Mouse (Mus musculus) lung, postnatal 10 days (tissue): ENCODE measurements at regions not wholly inside any gene's neighbourhood (a gene's known extent, or its start where the extent isn't known, plus 50 kb on each side); places are given as distances from the start of the nearest gene placed in this dataset.

Experiments used
- DNase-seq: peaks from one replicate; pipeline ENCODE4 v3.0.0; 2021

DNA sequence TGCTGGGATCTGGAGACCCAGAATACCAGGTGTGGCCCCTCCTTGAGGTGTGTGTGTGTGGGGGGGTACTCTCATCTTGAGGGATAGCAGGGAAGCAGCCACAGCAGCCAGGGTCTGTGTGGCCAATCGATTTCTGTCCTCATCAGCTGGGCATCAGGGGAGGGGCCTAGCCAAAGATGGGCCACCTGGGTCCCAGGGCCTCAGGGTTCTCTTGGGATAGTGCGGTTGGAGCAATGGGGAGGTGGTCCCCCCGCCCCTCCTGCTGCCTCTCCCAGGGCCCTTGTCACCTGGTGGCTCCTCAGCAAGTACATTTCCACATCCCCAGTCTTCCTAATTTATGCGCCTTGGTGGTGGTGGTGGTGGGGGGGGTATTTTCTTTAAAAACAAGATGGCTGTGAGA, 55.4 kb downstream of the Uncx start:
- no peak for DNase-seq

DNA sequence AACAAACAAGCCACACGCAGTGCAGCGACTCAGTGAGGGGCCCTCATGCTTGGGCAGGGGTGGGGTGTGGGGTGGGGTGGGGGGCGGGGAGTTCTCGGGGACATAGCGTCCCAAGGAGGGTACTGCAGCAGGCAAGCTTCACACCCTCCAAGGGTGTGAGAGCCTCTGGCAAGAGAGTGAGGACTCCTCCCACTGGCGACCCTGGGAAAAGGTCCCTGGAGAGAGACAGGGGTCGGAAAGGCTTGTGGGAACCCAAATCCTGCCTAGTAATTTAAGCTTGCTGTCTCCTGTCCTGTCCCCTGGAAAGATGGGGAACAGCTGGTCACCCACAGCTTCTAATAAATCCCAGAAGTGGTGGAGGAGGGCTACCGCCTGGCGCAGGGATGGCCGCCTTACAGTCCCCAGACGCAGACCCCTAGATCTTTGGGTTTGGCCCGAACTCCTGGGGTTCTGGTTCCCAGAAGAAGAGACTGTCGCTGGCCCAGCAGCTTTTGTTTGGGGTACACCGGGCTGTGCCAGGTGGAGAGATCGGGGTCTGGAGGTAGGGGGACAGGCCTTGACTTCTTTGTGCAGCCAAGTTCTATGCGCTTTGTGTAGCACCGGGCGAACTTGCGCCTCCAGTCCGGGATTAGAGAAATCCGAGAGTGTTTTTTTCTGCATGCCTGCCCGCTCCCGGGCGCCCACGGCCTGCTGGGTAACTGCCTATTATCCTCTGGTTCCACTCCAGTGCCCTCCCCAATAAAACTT, 56.1 kb downstream of the Uncx start:
- DNase-seq: peak; percentile 54

DNA sequence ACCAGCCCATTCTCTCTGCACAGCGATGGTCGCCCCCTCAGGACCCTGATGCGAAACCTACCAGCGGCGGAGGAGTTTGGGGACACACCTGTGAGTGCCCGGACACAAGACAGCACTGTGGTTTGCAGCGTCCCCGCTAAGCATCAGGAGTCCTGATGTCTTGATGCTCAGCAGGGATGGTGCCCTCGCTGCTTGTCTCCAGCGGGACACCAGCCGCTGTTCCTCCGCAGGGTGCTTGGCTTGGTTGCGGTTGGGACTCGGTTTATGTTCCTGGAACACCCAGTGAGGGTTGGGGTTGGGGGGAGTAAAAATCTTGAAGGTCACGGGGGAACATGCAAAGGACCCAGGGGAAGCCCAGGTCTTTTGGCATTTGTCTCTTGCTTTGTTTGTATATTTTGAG, 56.9 kb downstream of the Uncx start:
- no peak for DNase-seq

DNA sequence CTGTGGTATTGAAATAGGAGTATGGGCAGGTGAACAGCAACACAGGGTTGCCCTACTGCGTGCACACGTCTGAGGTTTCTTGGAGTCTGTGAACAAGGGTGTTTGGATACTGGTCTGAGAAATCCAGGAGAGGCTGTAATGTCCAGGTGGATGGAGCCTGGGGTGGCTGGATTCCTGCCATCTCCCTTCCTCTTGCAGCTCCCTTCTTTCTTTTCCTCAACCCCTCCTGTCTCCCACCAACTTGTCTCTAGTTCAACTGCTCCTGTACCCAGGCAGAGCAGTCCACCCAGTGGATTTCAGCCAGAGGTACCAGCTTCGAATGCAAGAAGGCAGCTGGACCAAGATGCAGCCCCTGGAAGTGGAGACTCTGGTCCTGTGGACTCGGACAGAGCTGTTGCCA, 59.6 kb downstream of the Uncx start:
- DNase-seq: no peak

DNA sequence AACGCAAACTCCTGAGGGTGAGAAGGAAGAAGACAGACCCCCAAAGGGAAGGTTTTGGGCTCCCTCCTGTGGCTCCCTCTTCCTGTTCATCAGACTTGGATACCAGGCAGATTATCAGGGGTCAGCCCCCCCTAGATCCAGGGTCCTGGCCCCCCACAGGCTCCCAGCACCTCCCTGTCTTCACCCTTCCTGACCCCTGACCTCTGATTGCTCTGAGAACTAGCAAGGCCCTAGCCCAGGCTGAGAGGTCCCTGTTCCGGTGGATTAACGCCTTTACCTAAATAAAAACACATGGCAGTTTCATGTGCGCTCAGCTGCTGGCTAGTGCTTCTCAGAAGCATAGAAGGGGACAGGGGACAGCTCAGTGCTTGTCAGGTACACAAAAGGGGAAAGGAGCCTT, 60.2 kb downstream of the Uncx start:
- DNase-seq: no peak

DNA sequence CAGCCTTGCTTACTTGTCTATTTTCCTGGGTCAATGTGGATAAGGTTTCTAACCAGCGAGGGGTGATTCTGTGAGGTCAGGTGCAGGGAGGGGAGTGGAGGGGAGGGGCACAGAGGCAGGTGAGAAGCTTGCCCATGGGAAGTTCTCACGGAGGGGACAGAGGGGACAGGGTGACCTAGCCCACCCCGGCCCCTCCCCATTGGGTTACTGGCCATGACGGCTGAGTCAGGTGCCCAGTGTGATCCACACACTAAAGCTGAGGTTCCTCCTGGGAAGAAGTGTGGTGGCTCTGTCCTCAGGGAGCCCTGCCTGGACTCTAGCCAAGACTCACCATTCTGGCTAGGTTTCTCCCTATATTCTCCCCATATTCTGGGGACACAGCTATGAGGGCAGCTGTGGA, 61.0 kb downstream of the Uncx start:
- no peak for DNase-seq

DNA sequence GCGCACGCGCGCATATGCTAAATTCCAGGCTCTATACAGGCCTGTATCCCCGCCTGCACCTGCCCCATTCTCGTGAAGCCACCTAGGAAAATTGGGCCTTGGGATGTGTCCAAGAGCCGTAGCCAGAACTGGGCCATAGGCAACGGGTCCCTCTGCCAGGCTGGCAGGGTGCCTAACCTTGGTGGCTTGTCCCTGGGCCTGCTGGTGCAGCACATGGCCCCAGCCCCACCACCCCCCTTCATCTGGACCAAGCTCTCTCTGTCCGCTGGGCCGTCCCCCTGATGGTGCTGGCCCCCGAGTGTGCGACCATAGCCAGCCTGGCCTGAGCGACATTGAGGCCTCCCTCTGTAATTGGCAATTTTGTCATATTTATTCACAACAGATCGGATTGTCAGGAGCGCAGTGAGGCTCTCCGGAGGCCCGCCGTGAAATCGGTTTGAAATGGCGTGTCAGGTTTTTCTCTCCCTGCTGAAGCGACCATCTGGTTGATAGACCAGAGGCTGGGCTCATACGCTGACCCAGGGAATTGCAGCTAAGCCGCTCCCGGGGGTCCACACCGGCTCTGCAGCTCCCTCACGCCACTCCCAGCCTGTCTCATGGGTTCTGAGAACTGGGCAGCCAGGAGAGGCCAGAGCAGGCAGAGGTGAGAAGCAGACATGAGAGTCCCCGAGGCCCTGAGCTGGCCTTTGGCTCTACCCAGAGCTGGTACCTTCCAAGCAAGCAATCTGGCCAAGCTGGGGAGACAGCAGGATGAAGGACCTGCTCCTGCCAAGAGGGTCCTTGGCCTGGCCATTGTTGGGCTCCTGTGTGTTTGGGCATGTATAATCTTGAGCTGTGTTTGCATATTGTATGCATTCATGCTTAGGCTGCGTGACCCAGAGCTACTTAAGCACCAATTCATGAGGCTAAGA, 67.6 kb downstream of the Uncx start:
- DNase-seq: no peak

DNA sequence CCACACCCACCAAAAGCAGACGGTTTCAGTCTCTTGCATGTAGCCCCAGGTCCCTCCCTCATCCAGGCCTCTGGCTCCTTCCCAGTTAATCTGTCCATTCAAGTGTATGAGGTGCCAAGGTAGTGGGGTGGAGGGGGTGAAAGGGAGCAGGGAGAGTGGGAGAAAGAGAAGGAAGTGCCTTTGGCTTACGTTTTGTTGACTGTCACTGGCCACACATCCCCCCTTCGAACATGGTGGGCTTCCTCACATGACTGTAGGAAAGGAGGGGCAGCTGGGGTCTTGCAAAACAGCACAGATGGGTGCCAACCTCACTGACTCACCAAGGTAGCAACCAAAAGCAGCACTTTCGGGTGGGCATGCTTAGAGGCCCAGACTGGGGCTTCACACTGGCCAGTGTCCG, 68.9 kb downstream of the Uncx start:
- DNase-seq: no peak

DNA sequence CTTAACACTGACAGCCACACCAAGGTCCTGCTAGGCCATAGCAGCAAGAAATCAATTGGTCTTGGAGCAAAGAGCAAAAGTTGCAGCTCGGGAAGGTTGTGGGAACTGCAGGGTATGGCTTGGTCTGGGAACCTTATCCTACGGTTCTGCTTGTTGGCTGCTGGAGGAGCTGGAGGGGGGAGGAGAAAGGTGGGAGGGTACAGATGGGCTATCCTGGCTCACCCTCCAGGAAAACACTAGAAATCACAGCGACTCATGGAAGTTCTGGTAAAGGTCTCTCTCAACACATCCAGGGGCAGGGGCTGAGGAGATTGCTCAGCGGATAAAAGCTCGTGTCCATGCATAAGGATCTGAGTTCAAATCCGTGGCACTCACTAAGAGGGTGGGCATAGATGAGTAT, 69.4 kb downstream of the Uncx start:
- DNase-seq: no peak

DNA sequence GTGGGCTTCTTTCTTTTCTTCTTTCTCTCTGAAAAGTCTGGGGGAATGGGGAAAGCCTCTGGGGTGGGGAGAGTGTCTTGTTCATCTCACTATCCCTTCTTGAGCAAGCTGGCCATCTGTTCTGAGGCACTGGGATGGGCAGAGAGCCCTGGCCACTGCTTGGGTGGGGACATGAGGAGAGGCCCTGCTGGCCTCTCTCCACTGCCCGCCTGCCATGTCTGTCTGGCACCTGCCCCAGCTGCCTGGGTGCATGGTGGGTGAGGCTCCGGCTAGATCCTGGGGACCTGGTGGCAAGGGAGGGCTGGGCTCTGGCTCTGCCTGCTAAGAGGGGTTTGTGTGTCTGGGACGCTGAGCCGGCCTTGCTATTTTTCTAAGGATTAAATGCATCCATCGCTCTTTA, 70.3 kb downstream of the Uncx start:
- no peak for DNase-seq

DNA sequence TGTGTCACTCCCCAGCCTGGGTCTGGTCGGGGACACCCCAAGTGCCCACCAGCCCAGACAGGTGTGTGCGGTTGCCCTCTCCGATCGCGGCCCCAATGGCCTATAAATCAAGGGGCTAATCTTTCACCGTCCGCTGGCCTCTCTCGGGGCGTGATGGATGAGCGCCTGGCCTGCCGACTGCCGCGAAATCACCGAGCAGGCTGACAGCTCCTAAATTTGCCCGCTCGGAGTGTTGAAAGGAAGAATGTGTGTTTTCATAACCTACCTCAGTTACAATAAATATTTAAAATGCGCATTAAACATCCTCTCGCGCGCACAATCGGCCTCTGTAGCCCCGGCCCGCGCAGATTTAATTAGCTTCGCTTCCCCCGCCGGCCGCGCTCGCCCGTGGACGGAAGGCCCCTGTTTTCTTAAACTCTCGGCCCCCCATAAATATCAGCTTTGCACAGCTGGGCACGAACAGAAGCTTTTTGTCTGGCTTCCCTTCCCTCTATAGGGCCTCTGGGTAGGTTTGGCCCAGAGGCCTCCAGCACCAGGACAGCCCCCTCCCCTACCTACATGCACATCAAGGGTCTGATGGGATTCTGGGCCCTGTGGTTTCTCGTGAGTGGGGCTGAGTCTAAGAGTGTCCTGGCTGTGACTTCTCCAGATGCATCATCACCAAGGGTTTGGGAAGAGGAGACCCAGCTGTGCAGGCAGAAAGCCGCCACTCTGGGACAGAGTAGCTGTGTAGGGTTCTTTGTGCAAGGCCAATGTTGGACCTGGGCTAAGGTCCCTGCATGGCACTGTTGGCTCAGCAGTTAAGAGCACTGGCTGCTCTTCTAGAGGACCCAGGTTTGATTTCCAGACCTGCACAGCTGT, 76.2 kb downstream of the Uncx start:
- no peak for DNase-seq

DNA sequence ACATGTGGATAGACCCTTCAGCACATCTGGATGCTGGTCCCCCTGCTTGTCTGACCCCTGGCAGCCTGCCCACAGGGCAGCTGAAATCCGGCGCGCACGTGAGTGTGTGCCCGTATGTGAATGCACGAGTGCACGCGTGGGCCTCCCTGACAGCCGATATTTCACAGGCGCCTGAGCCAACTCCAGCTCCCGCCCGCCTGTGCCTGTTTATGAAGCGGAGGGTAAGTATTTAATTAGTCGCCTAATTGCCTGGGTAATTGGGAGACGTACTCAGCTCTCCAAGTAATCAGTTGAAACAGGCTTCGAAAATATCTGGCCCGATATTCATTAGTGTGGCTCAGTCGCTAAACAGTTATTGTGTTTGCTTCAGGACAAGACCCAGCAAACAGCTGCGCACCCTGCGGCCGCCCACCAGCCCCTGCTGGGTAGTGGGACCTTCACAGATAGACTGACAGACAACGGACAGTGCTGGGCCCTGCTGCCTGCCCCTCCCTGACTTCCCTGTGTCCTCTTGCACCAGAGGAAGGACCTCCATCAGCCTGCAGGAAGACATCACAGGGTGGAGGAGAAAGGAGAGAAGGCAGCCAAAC, 82.7 kb downstream of the Uncx start:
- DNase-seq: no peak

DNA sequence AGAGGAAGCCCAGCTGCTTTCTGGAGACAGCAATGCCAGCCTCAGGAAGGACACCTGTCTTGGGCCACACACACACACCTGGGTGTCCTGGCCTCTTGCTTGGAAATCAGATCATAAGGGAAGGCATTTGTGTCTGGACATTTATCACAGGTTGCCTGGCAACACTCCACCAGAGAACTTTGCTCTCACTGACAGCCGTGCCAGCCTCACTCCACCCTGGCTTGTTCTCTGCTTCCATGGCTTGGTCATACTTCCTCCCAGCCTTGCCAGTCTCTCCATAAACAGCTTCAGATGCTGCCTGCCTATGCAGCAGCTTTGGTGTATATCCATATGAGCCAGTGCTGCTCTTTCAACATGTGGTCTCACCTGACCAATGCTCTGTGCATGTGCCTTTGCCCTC, 84.3 kb downstream of the Uncx start:
- DNase-seq: no peak

DNA sequence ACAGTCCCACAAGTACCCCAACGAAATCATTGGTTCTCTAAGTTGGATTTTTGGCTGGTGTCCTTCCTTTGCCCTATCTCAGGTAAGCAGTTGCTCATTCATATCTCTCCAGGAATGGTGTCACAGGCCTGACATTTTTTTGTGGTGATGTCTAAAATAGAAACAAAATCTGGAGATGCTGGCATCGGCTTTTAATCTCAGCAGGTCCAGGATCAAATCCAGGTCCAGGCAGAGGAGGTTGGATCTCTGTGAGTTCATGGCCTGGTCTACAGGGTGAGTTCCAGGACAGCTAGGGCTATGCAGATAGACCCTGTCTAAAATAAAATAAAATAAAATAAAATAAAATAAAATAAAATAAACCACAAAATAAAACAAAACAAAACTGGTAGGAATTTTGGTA, 93.7 kb downstream of the Uncx start:
- DNase-seq: no peak

DNA sequence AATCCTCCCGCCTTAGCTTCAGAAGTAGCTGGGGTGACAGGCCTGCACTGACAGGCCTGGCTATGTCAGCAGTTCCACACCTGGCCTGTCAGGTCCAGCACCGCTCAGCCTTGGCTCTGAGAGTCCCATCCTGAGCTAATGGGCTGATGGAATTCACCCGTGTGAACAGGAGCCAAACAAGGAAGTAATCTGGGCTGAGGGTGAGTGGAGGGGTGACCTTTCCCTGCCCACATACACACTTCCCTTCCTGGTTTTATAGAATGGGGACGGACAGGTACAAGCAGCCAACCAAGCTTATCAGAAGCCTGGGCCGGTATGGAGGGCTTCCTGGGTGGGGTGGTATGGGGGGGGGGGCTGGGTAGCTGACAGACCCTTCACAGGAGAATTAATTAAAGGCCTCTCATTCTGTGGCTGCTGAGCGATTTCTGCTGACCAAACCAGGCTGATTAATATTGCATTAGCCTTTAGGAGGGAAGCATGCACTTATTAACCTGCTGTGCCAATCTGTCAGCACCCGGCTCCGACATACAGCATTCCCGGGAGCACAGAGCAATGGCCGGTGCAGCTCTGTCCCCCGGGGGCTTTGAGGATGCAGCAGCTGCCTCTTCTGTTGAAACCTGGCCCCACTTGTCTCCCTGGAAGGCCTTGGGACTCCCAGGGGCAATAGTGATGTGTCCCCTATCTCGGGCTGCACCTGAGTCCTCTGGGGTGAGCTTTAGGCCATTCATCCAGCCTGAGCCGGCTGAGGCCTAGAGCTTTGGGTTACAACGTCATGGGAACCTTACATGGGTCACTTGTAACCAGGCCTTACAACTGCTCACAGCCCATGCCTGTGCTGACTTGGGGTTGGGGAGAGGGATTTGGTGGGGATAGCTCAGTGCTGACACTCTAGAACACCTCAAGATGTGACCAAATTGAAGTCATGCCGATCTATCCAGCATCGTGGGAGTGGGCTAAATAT, 95.2 kb downstream of the Micall2 start:
- DNase-seq: no peak

DNA sequence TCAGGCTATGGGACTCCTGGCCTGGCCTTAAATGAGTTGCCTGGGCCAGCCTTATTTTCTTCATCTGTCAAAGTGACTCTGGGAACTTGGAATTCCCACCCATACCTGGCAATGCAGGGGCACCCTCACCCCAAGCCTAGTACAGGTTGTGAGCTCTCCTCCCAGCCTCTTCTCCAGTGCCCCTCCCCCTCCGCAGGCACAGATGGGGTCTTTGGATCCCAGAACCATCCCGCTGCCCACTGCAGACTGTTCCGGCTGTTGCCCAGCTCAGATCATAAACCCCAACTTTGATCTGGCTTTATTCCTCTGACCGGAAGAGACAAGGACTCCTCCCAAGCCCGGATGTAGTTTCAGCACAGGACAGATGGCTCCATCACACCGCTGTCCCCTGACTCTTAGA, 91.3 kb downstream of the Micall2 start:
- no peak for DNase-seq

DNA sequence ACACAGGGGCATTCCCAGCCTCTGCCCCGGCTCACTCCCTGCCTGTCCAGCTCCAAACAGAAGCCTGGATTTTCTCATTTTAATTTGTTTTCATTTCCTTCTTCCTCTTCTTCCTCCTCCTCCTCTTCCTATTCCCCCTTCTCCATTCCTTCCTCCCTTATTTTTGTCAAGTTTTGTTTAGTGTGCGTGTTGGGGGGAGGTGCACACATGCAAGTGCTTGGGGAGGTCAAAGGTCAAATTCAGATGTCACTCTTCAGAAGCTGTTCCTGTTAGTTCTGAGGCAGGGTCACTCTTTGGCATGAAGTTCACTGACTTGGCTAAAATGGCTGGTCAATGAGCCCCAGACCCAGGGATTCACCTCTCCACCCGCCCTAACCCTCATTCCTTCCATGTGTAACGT, 85.1 kb downstream of the Micall2 start:
- no peak for DNase-seq
